Mouse (Mus musculus): ENCODE results near the gene Sema4f.
A peak's percentile ranks its signal among the peaks of the same experiment; 100 is the strongest.

Gene Sema4f

DNA sequence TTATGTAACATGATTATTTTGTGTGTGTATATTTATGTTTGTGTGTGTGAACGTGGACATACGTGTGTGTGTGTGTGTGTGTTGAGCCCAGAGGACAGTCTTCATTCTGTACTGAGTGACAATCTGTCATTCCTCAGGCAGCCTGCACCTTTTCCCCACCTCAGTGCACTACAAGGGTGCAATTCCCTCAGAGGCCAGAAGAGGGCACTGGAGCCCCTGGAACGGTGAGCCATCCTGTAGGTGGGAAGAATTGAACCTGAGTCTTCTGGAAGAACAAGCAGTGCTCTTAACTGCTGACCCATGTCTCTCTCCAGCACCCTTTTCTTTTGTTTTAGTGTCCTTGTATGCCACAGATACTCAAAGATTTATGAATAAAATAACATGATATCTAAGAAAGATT is 23.7 kb downstream of the Sema4f start:
- DNase-seq (ENCODE audit: low spot score) = no peak

DNA sequence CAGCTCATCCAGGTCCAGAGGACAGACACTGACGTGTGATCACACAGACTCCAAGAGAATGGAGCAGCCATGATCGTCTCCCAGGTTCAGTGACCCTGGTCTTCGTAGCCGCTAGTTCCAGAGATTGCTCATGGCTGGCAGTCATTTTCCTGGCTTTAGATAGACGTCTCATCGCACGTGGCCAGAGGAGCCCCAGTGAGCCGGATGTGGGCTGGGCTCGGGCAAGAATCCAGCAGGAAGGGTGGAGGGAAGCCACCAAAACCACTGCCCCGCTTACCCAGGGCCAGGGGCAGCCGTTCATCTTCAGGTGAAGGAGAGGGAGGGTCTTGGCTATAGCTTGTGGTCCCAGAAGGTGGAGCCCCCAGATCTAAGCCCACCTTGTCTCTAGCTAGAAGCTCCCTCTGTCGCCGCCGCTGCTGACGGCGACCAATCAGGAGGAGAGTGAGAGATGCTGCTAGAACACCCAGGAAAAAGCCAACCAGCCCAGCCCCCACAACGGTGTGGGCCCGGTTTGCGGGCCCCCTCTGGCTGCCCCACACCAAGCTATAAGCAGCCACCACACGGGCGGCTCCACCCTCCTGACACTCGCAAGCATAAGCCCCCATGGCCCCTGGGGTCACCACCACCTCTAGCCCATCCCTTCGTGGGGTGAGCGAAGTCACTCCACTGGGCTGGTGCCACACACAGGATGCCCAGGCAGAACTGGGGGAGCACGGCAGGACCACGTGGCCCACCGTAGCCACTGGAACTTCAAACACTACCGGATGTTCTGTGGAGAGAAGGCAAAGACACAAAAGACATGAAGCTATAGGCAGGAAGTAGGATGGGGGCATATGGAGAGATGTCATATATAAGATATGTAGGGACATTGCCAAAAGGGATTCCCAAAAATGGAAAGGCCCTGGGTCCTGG is 26.0 kb downstream of the Sema4f start:
- no peak for DNase-seq (ENCODE audit: low spot score)

DNA sequence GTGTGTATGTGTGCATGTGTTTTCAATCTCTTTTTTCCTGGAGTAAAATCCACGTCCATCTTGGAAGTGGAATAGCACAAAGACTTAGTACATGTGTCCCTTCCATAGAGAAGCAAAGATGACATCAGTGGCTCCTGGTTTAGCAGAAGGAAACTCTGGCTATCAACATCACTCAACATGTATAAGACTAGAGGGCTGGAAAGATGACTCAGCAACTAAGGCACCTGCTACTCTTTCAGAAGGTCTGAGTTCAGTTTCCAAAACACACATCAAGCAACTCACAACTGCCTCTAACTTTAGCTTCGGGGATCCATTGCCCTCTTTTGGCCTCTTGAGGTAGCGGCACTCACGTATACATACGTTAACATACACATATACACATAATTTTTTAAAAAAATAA is 28.3 kb downstream of the Sema4f start:
- no peak for DNase-seq (ENCODE audit: low spot score)

DNA sequence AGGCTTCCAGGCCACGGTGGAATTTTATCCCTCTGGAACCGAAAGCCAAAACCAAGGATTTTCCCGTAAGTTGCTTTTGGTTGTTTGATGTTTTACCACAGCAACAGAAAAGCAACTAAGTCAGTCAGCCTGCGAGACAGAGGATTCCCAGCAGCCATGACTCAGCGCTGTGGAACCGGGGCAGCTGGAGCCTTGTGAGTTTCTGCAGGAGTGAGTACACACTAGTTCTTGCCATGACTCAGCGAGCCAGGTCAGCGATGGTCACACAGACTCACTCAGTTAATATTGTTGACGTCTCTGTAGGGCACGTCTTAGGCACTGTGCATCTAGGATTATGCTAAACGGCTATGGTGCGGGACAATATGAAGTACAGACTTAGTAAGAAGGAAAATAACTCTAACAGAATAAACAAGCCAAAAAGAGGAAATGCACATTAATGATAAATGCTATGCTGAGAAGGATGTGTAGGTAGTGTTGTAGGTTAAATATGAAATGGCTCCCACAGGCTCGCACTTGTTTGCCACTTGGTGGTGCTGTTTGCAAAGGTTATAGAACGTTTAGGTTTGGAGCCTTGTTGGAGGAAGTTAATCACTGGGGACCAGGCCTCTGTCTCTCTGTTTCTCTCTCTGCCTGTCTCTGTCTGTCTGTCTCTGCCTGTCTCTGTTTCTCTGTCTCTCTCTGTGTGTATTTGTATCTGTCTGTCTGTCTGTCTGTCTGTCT is 30.3 kb downstream of the Sema4f start:
- DNase-seq (ENCODE audit: low spot score) = no peak

DNA sequence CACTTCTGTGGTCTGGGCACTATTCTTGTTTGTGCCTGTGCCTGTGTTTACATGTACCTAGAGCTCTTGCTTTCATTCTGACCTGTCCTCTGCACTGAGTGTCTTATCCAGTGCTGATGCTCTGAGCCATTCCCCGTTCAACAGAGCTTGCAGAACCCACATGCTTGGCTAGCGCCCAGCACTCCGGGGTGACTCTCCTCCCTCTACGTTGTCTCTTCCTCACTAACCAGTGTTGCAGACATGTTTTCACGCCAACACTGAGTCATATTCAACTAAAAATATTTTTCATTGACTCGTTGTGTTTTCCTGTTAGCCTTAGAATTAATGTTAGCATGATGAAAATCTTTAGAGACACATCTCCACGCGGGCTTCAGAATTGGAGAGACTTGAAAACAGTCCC is 31.5 kb downstream of the Sema4f start:
- DNase-seq (ENCODE audit: low spot score) = no peak

DNA sequence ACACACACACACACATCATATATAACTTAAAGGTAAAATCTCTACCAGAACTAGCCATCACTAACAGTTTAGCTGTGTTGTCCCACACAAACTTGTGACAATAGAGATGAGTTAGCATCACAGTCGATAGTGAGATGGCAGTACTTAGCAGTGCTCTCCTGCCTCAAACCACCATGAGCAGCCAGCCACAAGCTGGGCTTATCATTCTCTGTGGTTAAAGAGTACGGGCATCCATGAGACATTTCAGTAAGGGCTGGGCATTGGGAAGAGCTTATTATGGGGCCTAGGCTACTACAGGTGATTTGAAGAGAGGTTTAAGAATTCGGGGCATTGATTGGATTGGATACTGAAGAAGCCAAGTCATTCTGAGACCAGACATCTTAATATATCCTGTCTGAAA is 32.6 kb downstream of the Sema4f start:
- no peak for DNase-seq (ENCODE audit: low spot score)

DNA sequence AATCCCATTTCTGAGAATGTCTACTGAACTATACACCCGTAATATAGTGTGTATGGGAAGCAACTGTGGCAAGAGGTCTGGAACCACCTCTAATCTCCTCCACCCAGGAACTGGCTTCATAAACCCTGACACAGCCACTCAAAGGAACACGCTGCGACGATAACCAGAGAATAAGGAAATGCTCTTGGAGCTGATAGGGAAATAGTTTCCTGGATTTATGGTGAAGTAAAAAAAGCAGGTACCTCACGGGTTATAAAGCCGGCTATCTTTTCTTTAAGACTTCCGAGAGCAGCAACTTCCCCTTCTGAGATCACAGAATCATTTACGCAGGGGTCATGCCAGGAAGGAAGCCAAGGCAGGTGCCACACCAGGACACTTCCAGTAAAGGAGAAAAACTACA is 37.0 kb downstream of the Sema4f start:
- no peak for DNase-seq (ENCODE audit: low spot score)

DNA sequence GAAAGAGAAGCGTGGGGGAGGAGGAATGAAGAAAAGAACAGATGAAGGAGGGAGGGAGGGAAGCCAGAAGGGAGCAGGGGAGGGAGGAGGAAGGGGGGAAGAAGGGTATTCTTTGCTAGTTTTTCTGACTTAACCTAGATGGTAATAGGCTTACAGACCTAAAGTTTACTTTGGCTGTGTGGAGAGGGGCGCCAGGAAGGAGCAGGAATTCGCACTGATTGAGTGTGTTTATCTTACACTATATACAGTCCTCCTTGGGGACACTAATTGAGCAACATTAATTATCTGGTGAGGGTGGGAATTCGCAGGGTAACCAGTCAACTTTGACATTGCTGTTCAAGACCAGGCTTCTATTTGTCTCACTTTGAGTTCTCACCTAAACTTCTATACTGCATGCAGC is 40.8 kb downstream of the Sema4f start:
- no peak for DNase-seq (ENCODE audit: low spot score)

DNA sequence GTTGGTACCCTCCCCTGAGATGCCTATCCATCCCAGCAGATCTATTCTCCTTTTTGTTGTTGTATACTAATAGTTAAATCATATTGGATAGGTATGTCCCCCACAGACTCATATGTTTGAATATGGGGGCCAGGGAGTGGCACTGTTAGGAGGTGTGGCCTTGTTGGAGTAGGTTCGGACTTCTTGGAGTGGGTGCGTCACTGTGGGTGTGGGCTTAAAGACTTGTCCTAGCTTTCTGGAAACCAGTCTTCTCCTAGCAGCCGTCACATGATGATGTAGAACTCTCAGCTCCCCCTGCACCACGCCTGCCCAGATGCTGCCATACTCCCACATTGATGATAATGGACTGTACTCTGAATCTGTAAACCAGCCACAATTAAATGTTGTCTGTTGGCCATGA is 41.3 kb downstream of the Sema4f start:
- no peak for DNase-seq (ENCODE audit: low spot score)

DNA sequence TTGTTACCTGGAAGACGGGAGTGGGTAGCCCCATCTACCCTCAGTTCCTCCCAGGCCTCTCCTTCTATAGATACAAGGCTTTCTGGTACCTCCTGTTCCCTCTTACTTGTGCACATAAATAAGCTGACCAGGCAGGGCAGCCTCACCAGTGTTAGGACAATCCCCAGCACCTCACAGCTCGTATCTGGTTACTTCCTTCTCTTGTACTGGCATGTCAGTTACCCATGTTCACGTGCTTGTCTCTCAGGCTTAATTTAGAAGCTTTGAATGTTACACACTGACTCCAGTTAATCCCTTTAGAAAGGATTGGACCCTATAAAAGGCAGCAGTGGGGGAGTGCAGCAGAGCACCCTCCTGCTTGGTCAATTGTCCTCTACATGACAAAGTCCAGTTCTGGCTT is 42.3 kb downstream of the Sema4f start:
- no peak for DNase-seq (ENCODE audit: low spot score)

DNA sequence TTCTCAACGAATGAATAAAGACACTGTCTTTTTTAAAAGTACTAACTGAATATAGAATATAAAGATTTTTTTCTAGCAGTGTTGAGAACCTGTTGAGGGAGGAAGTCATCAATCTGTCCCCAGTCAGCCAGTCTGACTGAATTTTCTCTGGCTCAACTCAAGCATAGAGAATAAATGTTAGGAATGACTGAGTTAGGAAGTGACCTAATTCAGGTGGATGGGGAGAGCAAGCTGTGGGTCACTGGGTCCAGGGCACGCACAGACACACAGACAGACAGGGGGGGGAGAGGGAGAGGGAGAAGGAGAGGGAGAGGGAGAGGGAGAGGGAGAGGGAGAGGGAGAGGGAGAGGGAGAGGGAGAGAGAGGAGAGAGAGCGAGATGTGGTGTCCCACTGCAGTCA is 46.2 kb downstream of the Sema4f start:
- DNase-seq (ENCODE audit: low spot score) = no peak

DNA sequence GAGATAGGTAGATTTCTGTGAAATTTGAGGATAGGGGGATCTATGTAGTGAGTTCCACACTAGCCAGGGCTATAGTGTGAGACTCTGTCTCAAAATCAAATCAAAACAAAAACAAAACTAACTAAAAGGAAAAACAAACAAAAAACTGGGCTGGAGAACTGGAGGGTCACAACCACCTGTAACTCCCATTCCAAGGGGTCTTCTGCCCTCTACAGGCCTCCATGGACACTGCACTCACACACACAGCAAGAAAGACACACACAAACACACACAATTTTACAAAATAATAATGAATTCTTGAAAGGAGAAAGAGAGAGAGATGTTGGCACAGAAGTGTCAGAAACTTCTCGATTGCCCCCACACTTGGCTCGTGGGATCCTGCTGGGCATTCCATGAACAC is 47.0 kb downstream of the Sema4f start:
- no peak for DNase-seq (ENCODE audit: low spot score)

DNA sequence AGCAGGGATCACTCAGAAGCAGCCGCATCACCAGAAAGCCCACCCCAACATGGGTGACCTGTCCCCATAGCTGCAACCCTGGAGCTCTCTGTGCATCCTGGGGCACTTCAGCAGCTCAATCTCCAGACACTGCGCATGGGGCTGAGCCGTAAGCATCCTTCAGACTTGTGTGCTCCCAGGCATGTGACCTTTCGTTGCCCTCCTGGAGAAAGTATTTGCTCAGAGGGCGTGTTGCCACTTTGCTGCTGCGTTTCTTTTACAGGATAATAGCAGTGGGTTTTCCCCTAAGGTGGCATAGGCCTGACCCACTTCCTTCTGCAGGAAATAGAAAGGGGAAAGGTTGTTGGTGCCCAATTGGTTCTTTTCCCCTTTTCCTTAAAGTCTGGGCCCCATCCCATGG is 48.1 kb downstream of the Sema4f start:
- no peak for DNase-seq (ENCODE audit: low spot score)

DNA sequence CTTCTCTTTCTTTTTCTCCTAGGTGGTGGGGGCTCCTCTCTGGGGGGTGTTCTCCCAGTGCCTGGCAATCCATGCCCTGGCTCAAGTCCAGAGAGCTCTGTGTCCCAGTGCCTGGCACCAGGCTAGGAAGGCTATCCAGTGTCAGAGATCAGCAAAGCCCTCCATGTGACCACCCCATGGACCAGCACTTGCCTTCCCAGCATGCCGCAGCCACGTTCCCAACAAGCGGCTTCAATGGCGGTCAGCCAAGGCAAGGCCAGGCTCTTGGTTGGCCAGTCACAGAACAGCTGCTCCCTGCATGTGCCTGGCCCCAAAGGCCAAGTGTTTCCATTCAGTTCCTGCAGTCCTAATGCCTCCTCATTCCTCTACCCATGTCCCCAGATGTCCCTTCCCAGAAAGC is 53.2 kb downstream of the Sema4f start:
- no peak for DNase-seq (ENCODE audit: low spot score)

DNA sequence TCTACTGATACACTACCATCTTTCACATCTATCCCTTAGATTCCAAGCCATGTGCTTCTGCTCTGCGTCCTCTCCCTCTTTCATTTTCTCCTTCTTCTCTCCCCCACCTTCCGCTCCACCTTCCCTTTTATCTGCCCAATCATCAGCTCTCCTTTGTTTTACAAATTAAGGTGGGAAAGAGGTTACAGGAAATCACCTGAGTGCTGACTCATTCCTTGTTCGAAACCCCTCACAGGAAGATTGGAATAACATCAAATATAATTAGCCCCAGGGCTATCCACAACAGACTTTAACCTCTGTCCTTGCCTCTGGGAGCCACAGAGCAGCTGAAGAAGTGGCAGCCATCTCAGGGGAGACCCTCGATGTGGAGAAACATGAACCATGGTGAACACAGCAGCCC is 53.7 kb downstream of the Sema4f start:
- no peak for DNase-seq (ENCODE audit: low spot score)

DNA sequence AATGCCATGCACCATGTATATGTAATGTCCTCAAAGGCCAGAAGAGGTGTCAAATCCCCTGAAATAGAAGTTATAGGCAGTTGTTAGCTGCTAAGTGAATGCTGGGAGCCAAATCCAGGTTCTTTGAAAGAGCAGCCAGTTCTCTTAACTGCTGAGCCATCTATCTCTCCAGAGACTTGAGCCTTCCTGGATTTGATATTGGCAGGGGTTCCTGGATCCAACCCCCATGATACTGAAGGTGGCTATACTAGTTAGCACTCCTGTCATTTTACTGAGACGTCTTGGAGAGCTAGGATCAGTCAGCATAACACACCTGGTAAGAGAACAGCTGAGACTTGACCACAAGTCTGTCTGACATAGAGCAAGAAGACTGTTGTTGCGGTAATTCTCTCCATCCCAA is 54.1 kb downstream of the Sema4f start:
- no peak for DNase-seq (ENCODE audit: low spot score)

DNA sequence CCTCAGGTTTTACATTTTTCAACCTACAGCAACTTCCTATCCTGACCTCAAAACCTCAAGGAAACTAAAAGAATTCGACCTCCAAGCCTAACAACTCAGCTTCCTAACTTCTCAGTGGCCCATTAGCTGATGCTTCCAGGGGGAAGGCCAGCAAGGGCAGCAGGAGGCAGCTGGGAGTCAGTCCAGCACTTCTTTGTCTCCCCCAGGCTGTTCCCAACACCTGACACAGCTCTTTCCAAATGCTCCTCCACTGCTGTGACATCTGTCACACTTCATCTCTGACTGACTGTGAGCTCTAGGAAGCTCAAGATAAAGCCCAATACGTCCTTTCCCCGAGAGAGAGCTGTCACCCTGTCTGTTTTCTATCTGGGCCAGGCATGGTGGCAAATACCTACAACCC is 55.0 kb downstream of the Sema4f start:
- no peak for DNase-seq (ENCODE audit: low spot score)

DNA sequence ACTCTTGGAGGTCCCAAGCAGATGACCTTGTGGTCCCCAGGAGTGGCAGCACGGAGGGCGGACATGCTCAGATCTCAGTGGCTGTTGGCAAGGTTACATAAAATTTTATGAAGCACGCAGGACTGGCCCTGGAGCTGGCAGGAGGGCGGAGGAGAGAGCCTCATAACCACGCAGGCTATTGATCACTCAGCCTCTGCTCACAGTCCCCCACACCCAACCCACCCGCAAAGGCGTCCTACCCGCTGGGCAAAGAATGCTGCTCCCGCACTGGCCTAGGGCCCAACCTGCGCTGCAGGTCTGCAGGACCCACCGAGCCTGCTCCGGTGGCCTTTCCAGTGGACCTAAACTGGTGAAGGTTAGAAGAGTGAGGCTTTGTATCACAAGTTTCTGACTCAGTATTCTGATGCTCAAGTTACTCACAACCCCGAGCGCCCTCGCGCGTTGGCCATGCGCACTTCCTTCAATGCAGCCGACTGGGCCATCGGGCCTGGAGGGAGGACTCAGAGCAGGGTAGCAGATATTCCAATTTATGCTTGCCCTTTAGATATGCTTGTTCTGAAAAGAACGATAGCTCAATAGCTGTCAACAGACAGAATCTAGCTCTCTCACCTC is 58.0 kb downstream of the Sema4f start:
- peak; percentile 9 for DNase-seq (ENCODE audit: low spot score)

DNA sequence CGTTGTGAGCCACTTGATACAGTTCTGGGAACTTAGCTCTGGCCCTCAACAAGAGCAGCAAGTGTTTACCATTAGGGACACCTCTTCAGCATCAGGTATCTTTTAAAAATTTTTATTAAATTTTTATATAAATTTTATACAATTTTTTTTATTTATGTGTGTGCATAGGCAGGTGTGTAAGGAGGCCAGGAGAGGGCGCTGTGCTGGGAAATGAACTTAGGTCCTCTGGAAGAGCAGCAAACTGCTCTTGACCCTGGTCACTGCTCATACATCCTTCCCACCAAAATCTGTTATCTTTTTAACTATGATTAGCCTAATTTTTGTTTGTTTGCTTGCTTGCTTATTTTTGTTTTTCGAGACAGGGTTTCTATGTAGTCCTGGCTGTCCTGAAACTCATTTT is 58.8 kb downstream of the Sema4f start:
- DNase-seq (ENCODE audit: low spot score) = no peak

DNA sequence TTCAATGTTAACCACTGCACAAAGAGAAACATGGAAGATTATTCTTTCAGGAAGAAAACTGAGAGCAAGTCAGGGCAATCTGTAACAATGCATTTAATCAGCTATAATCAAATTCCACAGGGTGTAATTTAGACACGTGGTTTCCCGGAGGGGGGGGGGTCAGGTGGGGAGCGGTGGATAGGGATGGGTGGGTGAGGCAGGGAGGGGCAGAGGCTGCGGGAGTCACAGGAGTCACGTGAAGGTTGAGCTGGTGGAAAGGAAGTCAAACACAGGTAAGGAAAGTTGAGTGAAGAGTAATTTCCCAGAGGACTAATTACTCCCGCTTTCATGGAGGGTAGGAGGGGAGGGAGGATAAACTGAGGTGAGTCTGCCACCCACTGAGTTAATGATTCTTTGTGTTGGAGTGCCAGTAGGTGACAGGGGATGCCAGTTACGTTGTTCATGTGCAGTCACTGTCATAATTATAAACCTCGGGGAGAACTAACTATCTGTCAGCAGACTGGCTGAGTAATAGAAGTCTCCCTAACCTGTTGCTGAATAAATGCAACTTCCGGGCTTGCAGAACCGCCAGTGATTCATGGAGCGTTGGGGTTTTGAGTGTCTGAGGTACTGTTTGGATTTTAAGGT is 60.0 kb downstream of the Sema4f start:
- DNase-seq (ENCODE audit: low spot score) = no peak

DNA sequence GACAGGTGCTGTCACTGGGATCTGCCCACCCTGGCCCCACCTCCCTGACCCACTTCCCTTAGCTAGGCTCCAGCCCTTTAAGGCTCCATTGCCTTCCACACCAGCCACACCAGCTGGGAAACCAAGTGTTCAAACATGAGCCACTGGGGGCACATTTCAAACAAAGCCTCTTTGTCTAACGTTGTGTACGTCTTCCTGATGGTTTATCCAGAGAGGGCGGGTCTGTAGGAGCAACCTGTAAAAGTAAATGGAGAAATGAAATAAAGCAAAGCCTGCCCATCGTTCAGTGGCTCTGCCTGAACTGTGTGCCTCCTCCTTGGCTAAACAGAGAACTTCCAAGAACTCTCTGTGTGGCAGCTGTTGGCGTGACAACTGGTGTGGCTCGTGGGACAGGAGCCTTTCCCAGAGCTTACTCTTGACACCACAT is 64.0 kb downstream of the Sema4f start:
- DNase-seq (ENCODE audit: low spot score) = no peak

DNA sequence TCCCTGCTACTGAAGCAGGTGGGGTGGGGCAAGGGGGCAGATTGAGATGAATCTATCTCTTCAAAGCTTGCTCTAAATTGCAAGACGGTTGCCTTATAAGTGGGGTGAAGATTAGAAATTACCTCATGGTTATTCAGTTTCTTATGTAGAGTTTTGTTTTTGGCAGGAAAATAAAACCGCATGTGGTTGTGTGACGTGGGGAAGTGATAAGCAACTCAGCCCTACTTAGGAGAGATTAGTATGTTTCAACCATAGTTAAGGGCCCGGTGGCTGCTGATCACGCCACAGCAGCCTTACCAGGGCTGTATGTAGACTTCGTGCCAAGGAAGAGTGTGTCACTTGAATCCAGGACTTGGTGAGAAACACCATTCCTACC is 67.2 kb downstream of the Sema4f start:
- DNase-seq (ENCODE audit: low spot score) = no peak
